Mouse (Mus musculus) colon, adult 2 months (tissue): ENCODE data around the gene Ripply1. TPM values are rescaled to one million over a fixed set of nuclear protein-coding genes. Genes with fewer than 3 reads are reported as not detected.

Source experiments
- polyA plus RNA-seq: library from polyadenylated mRNA; depleted of rRNA; stranded (reverse); fragments of >200 nt; gene quantifications from 2 replicates; pipeline ENCODE4 v1.2.3, GENCODE M21; 2012; rRNA removed

The Ripply1 gene
- 0.45 and 1.0 TPM in 2 replicates for polyA plus RNA-seq

DNA sequence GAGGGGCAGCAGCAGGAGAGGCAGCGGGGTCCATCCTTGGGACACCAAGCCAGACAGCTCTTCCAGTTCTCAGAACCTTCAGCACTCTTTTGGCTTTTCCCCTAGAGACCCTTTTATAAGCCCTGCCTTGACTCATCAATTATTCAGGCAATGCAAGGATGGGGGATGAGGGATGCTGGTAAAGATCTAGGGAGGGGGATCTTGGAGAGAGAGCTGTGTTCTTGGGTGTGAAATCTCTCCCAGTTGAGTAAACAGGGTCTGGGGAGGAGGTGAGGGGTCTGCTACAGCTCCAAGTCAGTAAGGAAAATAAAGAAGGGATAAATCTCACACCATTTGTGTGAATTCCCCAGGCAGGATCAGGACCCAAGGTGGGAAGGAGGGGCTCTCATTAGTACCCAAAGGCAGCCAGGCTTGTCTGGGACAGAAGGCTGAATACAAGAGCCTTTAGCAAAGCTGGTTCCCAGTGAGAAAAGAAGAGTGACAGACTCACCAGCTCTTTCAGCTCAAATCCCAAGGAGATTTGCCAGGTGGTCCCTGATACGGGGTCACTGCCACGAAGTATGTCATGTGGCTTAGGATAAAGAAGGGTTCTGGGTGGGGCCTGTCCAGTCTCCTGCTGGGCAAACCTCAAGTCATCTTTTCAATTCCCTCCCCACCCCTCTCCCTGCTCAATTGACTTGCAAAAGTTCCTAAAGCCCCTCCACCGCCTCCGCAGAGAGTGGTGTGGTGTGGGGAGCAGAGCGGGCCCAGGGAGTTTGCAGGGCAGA, at the start of gene Ripply1:
Gene Ripply1 (minus strand): TSS at position 76 of the 767 bp plus-strand sequence.

GRCm38 (mm10) chrX:139800406-139800878, 18.3 kb upstream of the Ripply1 start, which contains the start of gene Cldn2:
Gene Cldn2 (plus strand): TSS chrX:139800828.

Other genes with a start within 250 kb of the Ripply1 start
- gene Rnf128, start 219.0 kb downstream of the Ripply1 start, polyA plus RNA-seq, result 31.9 and 37.0 TPM in 2 replicates
- 0.87 and 0.88 TPM in 2 replicates for gene Tbc1d8b, start 97.4 kb downstream of the Ripply1 start, polyA plus RNA-seq
- not detected in 2 replicates for gene Gm15013, start 67.9 kb downstream of the Ripply1 start, polyA plus RNA-seq
- gene Cldn2, start 18.5 kb upstream of the Ripply1 start, polyA plus RNA-seq, result 44.9 and 52.0 TPM in 2 replicates
- 2.1 and 2.7 TPM in 2 replicates for gene Morc4, start 89.3 kb upstream of the Ripply1 start, polyA plus RNA-seq
- 0.09 and 0.21 TPM in 2 replicates for gene Rbm41, start 216.2 kb upstream of the Ripply1 start, polyA plus RNA-seq